Mouse (Mus musculus) spleen, adult 12 weeks (tissue): ENCODE data around the gene Elmo3.

ENCODE experiments used
- DNase-seq: peaks from one replicate; pipeline ENCODE4 v3.0.0; 2022; ENCODE audit warnings: low spot score

The Elmo3 gene

DNA sequence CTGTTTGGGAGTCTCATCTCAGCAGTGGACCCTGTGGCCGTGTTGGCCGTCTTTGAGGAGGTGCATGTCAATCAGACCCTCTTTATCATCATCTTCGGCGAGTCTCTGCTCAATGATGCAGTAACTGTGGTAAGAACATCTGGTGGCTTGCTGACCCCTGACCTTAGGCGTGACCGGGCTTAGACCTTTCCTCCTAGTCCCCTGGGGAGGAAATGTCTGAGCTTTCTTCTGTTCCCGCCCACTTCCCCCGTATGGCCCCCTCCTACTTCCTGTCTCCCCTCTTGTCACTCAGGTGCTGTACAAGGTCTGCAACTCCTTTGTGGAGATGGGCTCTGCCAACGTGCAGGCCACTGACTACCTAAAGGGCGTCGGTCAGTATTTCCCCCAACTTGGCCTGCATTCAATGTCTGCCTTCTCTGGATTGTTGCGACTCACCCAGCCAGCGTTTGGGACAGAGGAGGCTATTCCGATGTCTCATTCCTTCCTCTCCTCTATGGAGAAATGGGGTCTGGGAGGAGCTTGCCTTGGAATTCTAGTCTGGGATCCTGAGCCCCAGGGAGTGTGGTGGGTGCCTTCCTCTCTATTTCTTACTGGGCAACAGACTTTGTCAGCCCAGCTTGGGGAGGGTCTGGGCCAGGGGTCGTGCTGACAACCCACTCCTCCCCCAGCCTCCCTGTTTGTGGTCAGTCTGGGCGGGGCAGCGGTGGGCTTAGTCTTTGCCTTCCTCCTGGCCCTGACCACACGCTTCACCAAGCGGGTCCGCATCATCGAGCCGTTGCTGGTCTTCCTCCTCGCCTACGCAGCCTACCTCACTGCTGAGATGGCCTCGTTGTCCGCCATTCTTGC lies 50.0 kb downstream of the Elmo3 start:
- no peak for DNase-seq

DNA sequence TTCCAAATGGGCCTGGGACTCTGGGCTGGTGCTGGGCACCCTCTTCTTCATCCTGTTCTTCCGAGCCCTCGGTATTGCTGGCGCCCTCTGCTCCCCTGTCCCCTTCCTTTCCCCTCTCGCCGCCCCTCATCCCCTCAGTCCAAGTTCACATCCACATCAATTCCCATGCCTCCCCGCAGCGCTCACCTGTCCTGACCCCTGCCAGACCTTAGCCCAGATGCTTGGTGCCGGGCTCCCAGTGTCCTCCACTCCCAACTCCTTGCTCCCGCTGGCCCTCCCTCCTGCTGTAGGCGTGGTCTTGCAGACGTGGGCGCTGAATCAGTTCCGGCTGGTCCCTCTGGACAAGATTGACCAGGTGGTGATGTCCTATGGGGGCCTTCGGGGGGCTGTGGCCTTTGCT lies 51.3 kb downstream of the Elmo3 start:
- DNase-seq: no peak

DNA sequence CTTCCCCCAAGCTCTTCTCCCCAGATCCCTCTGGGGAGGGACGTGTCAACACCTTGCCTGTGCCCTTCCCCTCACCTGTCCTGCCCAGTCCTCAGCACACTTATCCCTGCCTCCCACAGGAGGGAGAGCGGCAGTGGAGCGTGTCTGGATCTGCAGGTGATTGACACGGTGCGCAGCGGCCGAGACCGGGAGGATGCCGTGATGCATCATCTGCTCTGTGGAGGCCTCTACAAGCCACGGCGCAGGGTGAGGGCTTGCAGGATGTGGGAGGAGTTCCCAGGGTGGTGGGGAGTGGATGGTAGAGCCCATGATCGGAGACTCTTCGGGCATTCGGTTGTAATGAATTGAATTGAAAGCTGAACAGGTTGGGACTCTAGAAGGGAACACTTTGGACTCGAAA lies 53.8 kb downstream of the Elmo3 start:
- DNase-seq: no peak

DNA sequence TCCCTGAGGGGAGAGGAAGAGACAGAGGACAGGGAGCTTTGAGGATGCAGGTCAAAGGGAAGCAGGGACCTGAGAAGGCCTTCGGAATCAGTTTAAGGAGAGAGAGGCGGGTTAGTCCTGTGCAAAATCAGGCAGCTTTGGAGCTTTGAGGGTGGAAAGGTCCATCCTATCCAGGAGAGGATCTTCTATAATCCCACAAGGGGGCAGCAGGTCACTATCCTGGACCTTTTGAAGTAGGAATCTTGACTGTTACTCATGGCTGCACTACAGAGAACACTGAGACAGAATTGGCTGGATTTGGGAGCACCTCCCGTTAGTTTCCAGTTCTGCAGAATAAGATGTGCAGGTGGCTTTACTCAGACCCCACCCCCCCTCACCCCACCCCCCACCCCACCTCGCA lies 54.2 kb downstream of the Elmo3 start:
- no peak for DNase-seq
